Mouse (Mus musculus) heart, embryonic 15.5 days (tissue): ENCODE measurements around the gene Rpusd1. TPM values are rescaled to one million over a fixed set of nuclear protein-coding genes. Genes with fewer than 3 reads are reported as not detected.

Experiments used
- ATAC-seq: fragments of 200-750 bp; cut with Nextera tagmentation; replicated peaks from 2 replicates; pipeline ENCODE4 v1.8.0; 2017; ENCODE audit warnings: low read depth, moderate TSS enrichment; ENCODE audit not compliant: insufficient number of reproducible peaks, insufficient read depth, low FRiP score
- H3K27ac ChIP-seq: fragments of 300-500 bp; sonication (generic); 2 replicates; pipeline ENCODE4 v1.5.1; 2015; ENCODE audit warnings: mild to moderate bottlenecking, inconsistent platforms
- H3K27me3 ChIP-seq: fragments of 300-500 bp; sonication (generic); 2 replicates; pipeline ENCODE4 v1.6.1; 2015; ENCODE audit warnings: inconsistent platforms
- H3K36me3 ChIP-seq: fragments of 300-500 bp; sonication (generic); 2 replicates; pipeline ENCODE4 v1.6.1; 2015; ENCODE audit warnings: mild to moderate bottlenecking, inconsistent platforms
- H3K4me1 ChIP-seq: fragments of 300-500 bp; sonication (generic); replicated peaks from 2 replicates; pipeline ENCODE4 v1.6.1; 2015; ENCODE audit warnings: inconsistent platforms
- H3K4me2 ChIP-seq: fragments of 300-500 bp; sonication (generic); 2 replicates; pipeline ENCODE4 v1.6.1; 2015; ENCODE audit warnings: inconsistent platforms, mild to moderate bottlenecking, moderate library complexity
- H3K4me3 ChIP-seq: fragments of 300-500 bp; sonication (generic); 2 replicates; pipeline ENCODE4 v1.5.1; 2015; ENCODE audit warnings: mild to moderate bottlenecking, inconsistent platforms
- H3K9ac ChIP-seq: fragments of 300-500 bp; sonication (generic); 2 replicates; pipeline ENCODE4 v1.6.1; 2015; ENCODE audit warnings: mild to moderate bottlenecking, inconsistent platforms
- H3K9me3 ChIP-seq: fragments of 300-500 bp; sonication (generic); replicated peaks from 2 replicates; pipeline ENCODE4 v1.6.1; 2016; ENCODE audit warnings: inconsistent platforms
- WGBS: fragments of 180-500 bp; shearing (Covaris S2); methylation state at CpG from one replicate; pipeline ENCODE4 v1.1.7; 2015; ENCODE audit warnings: mixed read lengths; 5-methylcytosine and 5-hydroxymethylcytosine counted together
- polyA plus RNA-seq: library from polyadenylated mRNA; unstranded; fragments of >200 nt; fragmentation: Nextera tagmentation; extraction: Ambion mirVana; gene quantifications from 2 replicates; pipeline ENCODE4 v1.2.1, GENCODE M21; 2015

Gene Rpusd1
- 10.7 and 15.3 TPM in 2 replicates for polyA plus RNA-seq

- peak; percentile 99 for ATAC-seq
- Histone ChIP-seq H3K4me2 (peak within 1 kb of the TSS; percentile 97), H3K36me3 (no peaks in the 10 kb centered on the region; the same call in 1 of the 2 replicates), H3K4me1 (peaks cover 22% of the 10 kb centered on the region), H3K9me3 (no peaks in the 10 kb centered on the region), H3K27ac (no peak within 1 kb of the TSS), H3K27me3 (no peaks in the 10 kb centered on the region), H3K4me3 (peak within 1 kb of the TSS; percentile 63), H3K9ac (peak within 1 kb of the TSS; percentile 77)
- under 1% methylated on average over 37 of the region's 37 CpGs for WGBS
These were observed at the start of gene Rpusd1, which contains the start of gene Chtf18 for GRCm38 (mm10) chr17:25727265-25728008. Gene Rpusd1, plus strand, starts transcription at chr17:25727670. Gene Chtf18, minus strand, starts transcription at chr17:25727419.

- WGBS, result 68% methylated on average over 6 of the region's 6 CpGs
- peaks cover 3% of the 10 kb centered on the region; the same call in 1 of the 2 replicates for H3K27me3 ChIP-seq
- H3K9ac ChIP-seq, result no peak overlapping the region
- no peak overlapping the region for H3K27ac ChIP-seq
- H3K4me3 ChIP-seq, result no peak overlapping the region
- no peak for ATAC-seq
- no peaks in the 10 kb centered on the region for H3K36me3 ChIP-seq
- H3K4me1 ChIP-seq, result no peaks in the 10 kb centered on the region
- H3K9me3 ChIP-seq, result no peaks in the 10 kb centered on the region
- no peak overlapping the region for H3K4me2 ChIP-seq
These were observed 49.5 kb upstream of the Rpusd1 start for GRCm38 (mm10) chr17:25677969-25678368.

GRCm38 (mm10) chr17:25679818-25680217, 47.7 kb upstream of the Rpusd1 start:
- Histone ChIP-seq H3K4me2 (no peak overlapping the region), H3K9ac (no peak overlapping the region), H3K36me3 (no peaks in the 10 kb centered on the region), H3K9me3 (no peaks in the 10 kb centered on the region), H3K27me3 (peaks cover 3% of the 10 kb centered on the region; the same call in 1 of the 2 replicates), H3K27ac (no peak overlapping the region), H3K4me1 (no peaks in the 10 kb centered on the region), H3K4me3 (no peak overlapping the region)
- 18% methylated on average over 5 of the region's 5 CpGs for WGBS
- no peak for ATAC-seq

GRCm38 (mm10) chr17:25681636-25682035, 45.8 kb upstream of the Rpusd1 start:
- no peaks in the 10 kb centered on the region for H3K4me1 ChIP-seq
- H3K36me3 ChIP-seq, result no peaks in the 10 kb centered on the region
- no peak overlapping the region for H3K4me3 ChIP-seq
- ATAC-seq, result no peak
- H3K9ac ChIP-seq, result no peak overlapping the region
- no peak overlapping the region for H3K27ac ChIP-seq
- H3K4me2 ChIP-seq, result no peak overlapping the region
- H3K9me3 ChIP-seq, result no peaks in the 10 kb centered on the region
- peaks cover 13% of the 10 kb centered on the region; the same call in 1 of the 2 replicates for H3K27me3 ChIP-seq
- WGBS, result 85% methylated on average over 4 of the region's 4 CpGs

- Histone ChIP-seq H3K36me3 (no peaks in the 10 kb centered on the region), H3K4me3 (no peak overlapping the region), H3K4me1 (no peaks in the 10 kb centered on the region), H3K27ac (no peak overlapping the region), H3K4me2 (no peak overlapping the region), H3K9ac (no peak overlapping the region), H3K9me3 (no peaks in the 10 kb centered on the region), H3K27me3 (peaks cover 30% of the 10 kb centered on the region)
- 41% methylated on average over 7 of the region's 7 CpGs for WGBS
- no peak for ATAC-seq
These were observed 41.1 kb upstream of the Rpusd1 start for GRCm38 (mm10) chr17:25686323-25686722.

GRCm38 (mm10) chr17:25688922-25689321, 38.5 kb upstream of the Rpusd1 start:
- Histone ChIP-seq H3K36me3 (no peaks in the 10 kb centered on the region), H3K4me3 (no peak overlapping the region), H3K4me1 (no peaks in the 10 kb centered on the region), H3K9me3 (no peaks in the 10 kb centered on the region), H3K27ac (no peak overlapping the region), H3K4me2 (no peak overlapping the region), H3K27me3 (peaks cover 30% of the 10 kb centered on the region), H3K9ac (no peak overlapping the region)
- ATAC-seq, result no peak
- WGBS, result 75% methylated on average over 4 of the region's 4 CpGs

- 25% methylated on average over 1 of the region's 1 CpGs for WGBS
- H3K4me2 ChIP-seq, result no peak overlapping the region
- H3K27me3 ChIP-seq, result 0 out of 2 replicates have a peak, but pooled peaks cover 7% of the 10 kb centered on the region
- no peak overlapping the region for H3K9ac ChIP-seq
- no peaks in the 10 kb centered on the region for H3K4me1 ChIP-seq
- H3K27ac ChIP-seq, result no peak overlapping the region
- no peak overlapping the region for H3K4me3 ChIP-seq
- no peak for ATAC-seq
- H3K9me3 ChIP-seq, result no peaks in the 10 kb centered on the region
- no peaks in the 10 kb centered on the region for H3K36me3 ChIP-seq
These were observed 31.2 kb upstream of the Rpusd1 start for GRCm38 (mm10) chr17:25696263-25696662.

GRCm38 (mm10) chr17:25698446-25698845, 29.0 kb upstream of the Rpusd1 start:
- Histone ChIP-seq H3K4me1 (no peaks in the 10 kb centered on the region), H3K9me3 (no peaks in the 10 kb centered on the region), H3K27me3 (peaks cover 16% of the 10 kb centered on the region; the same call in 1 of the 2 replicates), H3K36me3 (no peaks in the 10 kb centered on the region), H3K27ac (no peak overlapping the region), H3K4me2 (no peak overlapping the region), H3K9ac (no peak overlapping the region), H3K4me3 (no peak overlapping the region)
- no peak; the same call in 1 of the 2 replicates for ATAC-seq
- 12% methylated on average over 7 of the region's 7 CpGs for WGBS

GRCm38 (mm10) chr17:25700863-25701496, 26.5 kb upstream of the Rpusd1 start:
- Histone ChIP-seq H3K4me2 (no peak overlapping the region), H3K4me1 (no peaks in the 10 kb centered on the region), H3K27me3 (peaks cover 13% of the 10 kb centered on the region; the same call in 1 of the 2 replicates), H3K36me3 (no peaks in the 10 kb centered on the region), H3K4me3 (no peak overlapping the region), H3K27ac (no peak overlapping the region), H3K9ac (no peak overlapping the region), H3K9me3 (no peaks in the 10 kb centered on the region)
- WGBS, result 56% methylated on average over 9 of the region's 9 CpGs
- ATAC-seq, result no peak

- 92% methylated on average over 2 of the region's 2 CpGs for WGBS
- H3K4me2 ChIP-seq, result no peak overlapping the region
- H3K4me3 ChIP-seq, result no peak overlapping the region
- no peaks in the 10 kb centered on the region for H3K36me3 ChIP-seq
- no peaks in the 10 kb centered on the region for H3K4me1 ChIP-seq
- no peak overlapping the region for H3K27ac ChIP-seq
- H3K9me3 ChIP-seq, result no peaks in the 10 kb centered on the region
- ATAC-seq, result no peak
- no peaks in the 10 kb centered on the region; the same call in 1 of the 2 replicates for H3K27me3 ChIP-seq
- no peak overlapping the region for H3K9ac ChIP-seq
These were observed 17.5 kb upstream of the Rpusd1 start for GRCm38 (mm10) chr17:25709994-25710393.

- Histone ChIP-seq H3K4me3 (no peak overlapping the region), H3K27me3 (peaks cover 5% of the 10 kb centered on the region), H3K27ac (no peak overlapping the region), H3K4me2 (no peak overlapping the region), H3K4me1 (peaks cover 4% of the 10 kb centered on the region), H3K9me3 (no peaks in the 10 kb centered on the region), H3K36me3 (no peaks in the 10 kb centered on the region), H3K9ac (no peak overlapping the region)
- no peak for ATAC-seq
- 59% methylated on average over 4 of the region's 4 CpGs for WGBS
These were observed 16.3 kb upstream of the Rpusd1 start for GRCm38 (mm10) chr17:25711136-25711535.
